Mouse (Mus musculus) heart, embryonic 12.5 days (tissue): ENCODE results near the gene Hoxb7. TPM values are rescaled to one million over a fixed set of nuclear protein-coding genes. Genes with fewer than 3 reads are reported as not detected.

Experiments used
- ATAC-seq: fragments of 200-750 bp; cut with Nextera tagmentation; 2 replicates; pipeline ENCODE4 v1.8.0; 2017; ENCODE audit warnings: moderate TSS enrichment, moderate library complexity; ENCODE audit not compliant: insufficient number of reproducible peaks, low FRiP score
- H3K27ac ChIP-seq: fragments of 300-500 bp; sonication (generic); 2 replicates; pipeline ENCODE4 v1.5.1; 2016; ENCODE audit warnings: mild to moderate bottlenecking, moderate library complexity; ENCODE audit not compliant: poor library complexity, severe bottlenecking
- H3K27me3 ChIP-seq: fragments of 300-500 bp; sonication (generic); replicated peaks from 2 replicates; pipeline ENCODE4 v1.6.1; 2016; ENCODE audit warnings: mild to moderate bottlenecking, moderate library complexity
- H3K36me3 ChIP-seq: fragments of 300-500 bp; sonication (generic); 2 replicates; pipeline ENCODE4 v1.6.1; 2016; ENCODE audit warnings: mild to moderate bottlenecking, moderate library complexity
- H3K4me1 ChIP-seq: fragments of 300-500 bp; sonication (generic); replicated peaks from 2 replicates; pipeline ENCODE4 v1.6.1; 2016; ENCODE audit warnings: mild to moderate bottlenecking
- H3K4me2 ChIP-seq: fragments of 300-500 bp; sonication (generic); 2 replicates; pipeline ENCODE4 v1.6.1; 2016; ENCODE audit warnings: mild to moderate bottlenecking, moderate library complexity
- H3K4me3 ChIP-seq: fragments of 300-500 bp; sonication (generic); 2 replicates; pipeline ENCODE4 v1.5.1; 2016; ENCODE audit warnings: mild to moderate bottlenecking
- H3K9ac ChIP-seq: fragments of 300-500 bp; sonication (generic); 2 replicates; pipeline ENCODE4 v1.6.1; 2016; ENCODE audit warnings: mild to moderate bottlenecking, moderate library complexity
- H3K9me3 ChIP-seq: fragments of 300-500 bp; sonication (generic); replicated peaks from 2 replicates; pipeline ENCODE4 v1.6.1; 2016; ENCODE audit warnings: mild to moderate bottlenecking, moderate library complexity
- WGBS: fragments of 180-500 bp; shearing (Covaris S2); methylation state at CpG from one replicate; pipeline ENCODE4 v1.1.7; 2016; 5-methylcytosine and 5-hydroxymethylcytosine counted together
- polyA plus RNA-seq: library from polyadenylated mRNA; unstranded; fragments of >200 nt; fragmentation: Nextera tagmentation; extraction: Ambion mirVana; gene quantifications from 2 replicates; pipeline ENCODE4 v1.2.1, GENCODE M21; 2016

The Hoxb7 gene
- polyA plus RNA-seq, 1 experiment from 2014 or later, result 0.22 TPM

DNA sequence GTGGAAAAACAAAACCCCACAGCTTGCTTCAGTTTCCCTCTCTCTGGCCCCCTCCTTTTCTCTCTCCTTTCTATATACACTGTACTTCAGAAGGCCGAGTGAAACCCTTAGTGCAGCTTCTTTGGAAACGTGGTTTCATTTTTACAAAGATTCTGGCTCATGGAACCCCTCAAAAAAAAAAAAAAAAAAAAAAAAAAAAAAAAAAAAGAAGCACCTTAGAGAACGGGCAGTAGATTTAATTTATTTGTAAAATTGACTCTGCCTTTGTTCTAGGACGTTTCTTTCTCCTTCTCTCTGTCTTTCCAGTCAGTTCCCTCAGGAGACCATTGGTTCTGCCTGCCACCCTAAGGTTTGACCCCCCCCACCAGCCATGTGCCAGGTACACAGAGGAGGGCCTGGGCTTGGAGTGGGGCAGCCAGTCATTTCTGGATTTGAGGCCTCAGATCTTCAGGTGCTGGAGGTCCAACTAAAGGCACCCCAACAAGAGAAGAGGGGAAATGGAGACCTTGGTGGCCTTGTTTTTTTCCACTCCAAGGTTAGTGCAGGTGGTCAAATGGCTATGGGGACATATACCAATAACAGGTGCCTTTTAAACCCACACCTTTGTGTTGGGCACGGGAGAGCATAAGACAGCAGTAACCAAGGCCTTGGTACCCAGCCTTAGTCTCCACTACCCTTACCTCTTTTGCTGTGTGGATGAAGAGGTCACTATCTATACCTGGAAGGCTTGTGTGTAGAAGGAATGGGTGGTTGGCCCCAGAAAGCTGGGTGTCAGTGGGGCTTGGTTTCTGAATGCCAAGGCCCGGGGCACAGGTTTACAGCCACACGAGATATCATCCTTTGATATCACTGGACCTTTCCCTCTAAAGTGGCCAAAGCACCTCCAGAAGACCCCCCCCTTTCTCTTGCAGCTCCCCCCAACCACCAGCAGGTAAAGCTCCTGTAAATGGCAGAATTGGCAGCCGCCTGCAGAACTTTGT lies 5.7 kb upstream of the Hoxb7 start:
- ATAC-seq, result no peak
- H3K36me3 ChIP-seq, result no peaks in the 10 kb centered on the region
- peaks cover 18% of the 10 kb centered on the region for H3K4me1 ChIP-seq
- WGBS, result 12% methylated on average over 8 of the region's 8 CpGs
- H3K27me3 ChIP-seq, result peaks cover 93% of the 10 kb centered on the region
- no peak overlapping the region for H3K4me3 ChIP-seq
- H3K27ac ChIP-seq, result no peak overlapping the region
- no peak overlapping the region for H3K9ac ChIP-seq
- H3K4me2 ChIP-seq, result no peak overlapping the region
- no peaks in the 10 kb centered on the region for H3K9me3 ChIP-seq

DNA sequence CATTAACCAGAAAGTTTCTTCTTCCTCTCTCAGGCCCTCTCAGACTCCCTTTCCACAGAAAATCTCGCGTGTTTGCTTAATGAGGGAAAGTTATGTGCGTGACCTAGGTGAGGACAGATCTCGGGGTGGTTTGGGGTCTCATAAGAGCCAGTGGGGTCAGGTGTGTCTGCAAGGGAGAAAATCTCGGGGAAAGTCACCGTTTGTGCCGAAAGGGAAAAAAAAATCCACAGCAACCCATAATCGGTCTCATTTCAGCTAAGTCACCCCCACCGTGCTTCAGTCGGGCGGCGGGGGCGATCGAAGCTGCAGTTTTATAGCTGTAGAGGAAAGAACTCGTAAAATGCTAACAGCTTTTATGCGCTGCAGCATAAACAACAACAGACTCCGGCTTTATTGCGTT lies 5.0 kb upstream of the Hoxb7 start:
- WGBS, result 5% methylated on average over 18 of the region's 18 CpGs
- ATAC-seq, result no peak
- Histone ChIP-seq H3K36me3 (no peaks in the 10 kb centered on the region), H3K4me3 (no peak overlapping the region), H3K9me3 (no peaks in the 10 kb centered on the region), H3K4me1 (peaks cover 22% of the 10 kb centered on the region), H3K9ac (no peak overlapping the region), H3K27me3 (peaks cover 93% of the 10 kb centered on the region), H3K27ac (no peak overlapping the region), H3K4me2 (no peak overlapping the region)

DNA sequence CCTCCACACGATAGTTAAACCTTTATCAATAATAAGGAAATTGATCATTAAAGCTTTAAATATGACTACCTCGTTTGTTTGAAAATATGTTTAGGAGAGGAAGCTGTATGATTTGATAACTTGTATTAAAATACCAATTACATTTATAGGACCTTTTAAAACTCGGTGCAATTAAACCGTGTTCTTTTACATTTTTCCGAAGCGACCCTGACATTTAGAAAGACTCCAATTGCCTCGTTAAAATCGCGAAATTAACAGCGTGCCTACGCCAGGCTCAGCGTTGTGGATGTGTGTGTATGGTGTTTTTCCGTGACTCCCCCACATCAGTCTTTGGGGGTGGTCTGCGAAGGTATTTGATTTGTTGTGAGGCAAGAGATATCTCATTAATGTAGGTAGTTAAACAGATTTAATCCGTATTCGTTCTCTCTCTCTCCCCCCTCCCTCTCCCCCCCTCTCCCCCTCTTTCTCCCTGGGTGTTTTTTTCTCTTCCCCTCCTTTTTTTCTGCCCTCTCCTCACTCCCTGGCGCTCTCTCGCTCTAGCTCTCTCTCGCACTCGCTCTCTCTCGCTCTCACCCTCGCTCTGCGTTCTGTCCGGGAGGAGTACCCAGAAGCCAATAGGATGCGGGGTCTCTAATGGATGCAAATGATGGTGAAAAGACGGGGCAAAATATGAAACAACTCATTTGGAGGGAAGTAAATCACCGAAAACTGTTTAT lies 4.4 kb upstream of the Hoxb7 start, which contains the start of gene Hoxb8:
Hoxb8 (plus strand) TSS at position 51 of the 716 bp plus-strand sequence.
- H3K4me2 ChIP-seq, result no peak within 1 kb of the TSS
- H3K4me3 ChIP-seq, result no peak within 1 kb of the TSS
- no peaks in the 10 kb centered on the region for H3K9me3 ChIP-seq
- no peaks in the 10 kb centered on the region for H3K36me3 ChIP-seq
- H3K27me3 ChIP-seq, result peaks cover 93% of the 10 kb centered on the region
- ATAC-seq, result no peak
- H3K9ac ChIP-seq, result no peak within 1 kb of the TSS
- 1% methylated on average over 27 of the region's 27 CpGs for WGBS
- H3K27ac ChIP-seq, result no peak within 1 kb of the TSS
- H3K4me1 ChIP-seq, result peaks cover 28% of the 10 kb centered on the region

DNA sequence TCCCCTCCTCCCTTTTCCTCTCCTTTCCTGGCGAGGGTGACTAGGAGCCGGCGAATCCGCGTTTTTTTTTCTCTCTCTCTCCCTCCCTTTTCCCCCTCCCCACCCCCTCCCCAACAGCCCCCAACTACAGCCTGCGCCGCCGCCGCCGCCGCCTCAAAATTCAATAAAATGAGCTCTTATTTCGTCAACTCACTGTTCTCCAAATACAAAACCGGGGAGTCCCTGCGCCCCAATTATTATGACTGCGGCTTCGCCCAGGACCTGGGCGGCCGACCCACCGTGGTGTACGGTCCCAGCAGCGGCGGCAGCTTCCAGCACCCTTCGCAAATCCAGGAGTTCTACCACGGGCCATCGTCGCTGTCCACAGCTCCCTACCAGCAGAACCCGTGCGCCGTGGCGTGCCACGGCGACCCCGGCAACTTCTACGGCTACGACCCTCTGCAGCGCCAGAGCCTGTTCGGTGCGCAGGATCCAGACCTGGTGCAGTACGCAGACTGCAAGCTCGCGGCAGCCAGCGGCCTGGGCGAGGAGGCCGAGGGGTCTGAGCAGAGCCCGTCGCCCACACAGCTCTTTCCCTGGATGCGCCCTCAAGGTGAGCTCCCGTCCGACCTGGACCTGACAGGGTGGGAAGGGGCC lies 3.5 kb upstream of the Hoxb7 start:
- Histone ChIP-seq H3K27me3 (peaks cover 93% of the 10 kb centered on the region), H3K9me3 (no peaks in the 10 kb centered on the region), H3K4me2 (no peak overlapping the region), H3K36me3 (no peaks in the 10 kb centered on the region), H3K4me3 (no peak overlapping the region), H3K9ac (no peak overlapping the region), H3K27ac (no peak overlapping the region), H3K4me1 (peaks cover 30% of the 10 kb centered on the region)
- 0 out of 2 replicates have a peak, but pooled peaks have one; percentile 22 for ATAC-seq
- WGBS, result under 1% methylated on average over 46 of the region's 49 CpGs

DNA sequence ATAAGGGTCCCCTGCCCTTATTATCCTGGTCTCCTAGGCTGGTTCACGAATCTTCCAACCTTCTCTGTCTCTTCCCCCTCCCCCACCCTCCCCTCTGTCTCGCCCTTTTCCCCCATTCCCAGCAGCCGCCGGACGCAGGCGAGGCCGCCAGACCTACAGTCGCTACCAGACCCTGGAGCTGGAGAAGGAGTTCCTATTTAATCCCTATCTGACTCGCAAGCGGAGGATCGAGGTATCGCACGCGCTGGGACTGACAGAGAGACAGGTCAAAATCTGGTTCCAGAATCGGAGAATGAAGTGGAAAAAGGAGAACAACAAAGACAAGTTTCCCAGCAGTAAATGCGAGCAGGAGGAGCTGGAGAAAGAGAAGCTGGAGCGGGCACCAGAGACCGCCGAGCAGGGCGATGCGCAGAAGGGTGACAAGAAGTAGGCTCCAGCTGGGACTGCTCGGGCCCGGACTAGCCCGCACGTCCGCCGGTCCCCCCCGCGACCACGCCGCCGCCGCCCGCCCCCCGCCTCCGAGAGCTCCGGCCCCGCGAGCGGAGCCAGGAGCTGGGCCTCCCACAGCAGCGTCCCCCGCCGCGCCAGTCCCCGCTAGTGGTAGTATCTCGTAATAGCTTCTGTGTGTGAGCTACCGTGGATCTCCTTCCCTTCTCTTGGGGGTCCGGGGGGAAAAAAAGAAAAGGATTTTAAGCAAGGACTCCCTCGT lies 2.2 kb upstream of the Hoxb7 start:
- peak overlapping the region; percentile 40 for H3K4me3 ChIP-seq
- H3K36me3 ChIP-seq, result no peaks in the 10 kb centered on the region
- H3K27me3 ChIP-seq, result peaks cover 97% of the 10 kb centered on the region
- ATAC-seq, result 0 out of 2 replicates have a peak, but pooled peaks have one; percentile 33
- whole genome bisulfite sequencing, result under 1% methylated on average over 43 of the region's 49 CpGs
- H3K9ac ChIP-seq, result no peak overlapping the region
- H3K4me2 ChIP-seq, result peak overlapping the region; percentile 70
- no peaks in the 10 kb centered on the region for H3K9me3 ChIP-seq
- H3K27ac ChIP-seq, result no peak overlapping the region
- peaks cover 30% of the 10 kb centered on the region for H3K4me1 ChIP-seq

DNA sequence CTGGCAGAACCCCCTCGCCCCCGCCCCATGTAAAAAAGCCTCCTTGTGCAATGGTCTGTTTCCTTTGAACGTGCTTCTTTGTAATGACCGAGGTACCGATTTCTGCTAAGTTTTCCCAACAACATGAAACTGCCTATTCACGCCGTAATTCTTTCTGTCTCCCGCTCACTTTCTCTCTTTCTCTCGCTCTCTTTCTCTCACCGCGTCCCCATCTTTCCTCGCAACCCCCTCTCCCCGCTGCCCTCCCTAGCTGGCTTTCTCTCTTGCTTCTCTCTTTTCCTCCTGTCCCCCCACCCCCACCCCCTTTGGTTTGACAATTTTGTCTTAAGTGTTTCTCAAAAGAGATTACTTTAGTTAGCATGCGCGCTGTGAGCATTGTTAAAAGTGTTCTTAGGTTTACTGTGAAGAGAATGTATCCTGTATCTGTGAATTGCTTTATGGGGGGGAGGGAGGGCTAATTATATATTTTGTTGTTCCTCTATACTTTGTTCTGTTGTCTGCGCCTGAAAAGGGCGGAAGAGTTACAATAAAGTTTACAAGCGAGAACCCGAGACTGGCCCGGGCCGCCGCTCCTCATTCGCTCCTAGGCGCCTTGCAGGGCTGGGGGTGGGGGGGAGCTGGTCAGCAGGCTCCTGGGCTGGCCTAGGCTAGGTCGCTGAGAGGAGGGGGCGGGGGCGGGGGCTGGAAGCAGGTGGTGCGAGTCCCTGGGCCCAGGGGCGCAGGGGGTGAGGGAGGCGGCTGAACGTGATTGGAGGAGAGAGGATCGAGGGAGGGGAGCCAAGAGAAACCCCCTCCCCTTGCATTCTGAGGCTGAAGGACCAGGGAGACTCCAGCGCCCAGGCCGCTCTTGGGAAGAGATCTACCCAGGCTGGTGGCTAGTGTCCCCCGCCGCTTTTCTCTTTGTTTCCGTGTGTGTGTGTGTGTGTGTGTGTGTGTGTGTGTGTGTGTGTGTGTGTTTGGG lies 1.4 kb upstream of the Hoxb7 start:
- under 1% methylated on average over 34 of the region's 37 CpGs for WGBS
- Histone ChIP-seq H3K27ac (no peak overlapping the region), H3K9ac (no peak overlapping the region), H3K4me3 (peak overlapping the region; percentile 40), H3K4me2 (peak overlapping the region; percentile 70), H3K36me3 (no peaks in the 10 kb centered on the region), H3K4me1 (peaks cover 30% of the 10 kb centered on the region), H3K9me3 (no peaks in the 10 kb centered on the region), H3K27me3 (peaks cover 97% of the 10 kb centered on the region)
- ATAC-seq, result no peak

DNA sequence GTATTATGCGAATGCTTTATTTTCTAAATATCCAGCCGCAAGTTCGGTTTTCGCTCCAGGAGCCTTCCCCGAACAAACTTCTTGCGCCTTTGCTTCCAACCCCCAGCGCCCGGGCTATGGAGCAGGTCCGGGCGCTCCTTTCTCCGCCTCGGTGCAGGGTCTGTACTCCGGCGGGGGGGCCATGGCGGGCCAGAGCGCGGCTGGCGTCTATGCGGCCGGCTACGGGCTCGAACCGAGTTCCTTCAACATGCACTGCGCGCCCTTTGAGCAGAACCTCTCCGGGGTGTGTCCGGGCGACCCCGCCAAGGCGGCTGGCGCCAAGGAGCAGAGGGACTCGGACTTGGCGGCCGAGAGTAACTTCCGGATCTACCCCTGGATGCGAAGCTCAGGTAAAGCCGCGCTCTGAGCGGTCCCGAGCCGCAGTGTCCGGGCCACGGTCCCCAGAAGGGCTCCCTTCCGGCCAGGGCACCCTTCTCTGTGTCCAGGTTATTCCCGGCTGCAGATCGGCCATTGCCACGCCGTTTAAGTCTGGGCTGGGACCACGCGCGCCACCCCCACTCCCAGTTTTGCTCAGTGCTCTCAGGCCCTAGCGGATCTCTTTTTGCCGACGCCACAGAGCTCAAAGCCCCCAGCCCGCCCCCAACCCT lies 439 bp downstream of the Hoxb7 start:
- H3K4me2 ChIP-seq, result peak overlapping the region; percentile 42
- under 1% methylated on average over 55 of the region's 55 CpGs for WGBS
- no peak for ATAC-seq
- no peaks in the 10 kb centered on the region for H3K36me3 ChIP-seq
- no peak overlapping the region for H3K27ac ChIP-seq
- H3K9ac ChIP-seq, result no peak overlapping the region
- H3K4me3 ChIP-seq, result peak overlapping the region; percentile 15
- no peaks in the 10 kb centered on the region for H3K9me3 ChIP-seq
- peaks cover 30% of the 10 kb centered on the region for H3K4me1 ChIP-seq
- peaks cover 97% of the 10 kb centered on the region for H3K27me3 ChIP-seq

DNA sequence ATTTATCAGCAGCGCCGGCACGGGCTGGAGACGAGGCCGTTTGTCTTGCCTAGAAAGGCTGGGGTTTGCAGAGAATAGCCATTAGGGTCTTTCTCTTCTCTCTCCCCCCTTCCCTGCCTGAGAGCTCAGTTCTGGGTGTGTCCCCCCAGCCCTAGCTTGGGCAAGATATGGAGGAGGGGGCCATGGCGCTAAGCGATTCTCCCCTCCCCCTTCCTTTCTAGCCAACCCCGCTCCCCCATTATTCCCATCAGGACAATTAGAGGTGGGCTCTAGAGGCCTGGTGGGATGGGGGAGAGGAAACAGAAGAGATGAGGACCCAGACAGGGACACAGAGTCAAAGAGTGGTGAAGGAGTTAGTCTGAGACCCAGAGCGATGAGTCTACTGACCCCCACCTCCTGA lies 988 bp downstream of the Hoxb7 start:
- Histone ChIP-seq H3K27ac (no peak overlapping the region), H3K4me1 (peaks cover 30% of the 10 kb centered on the region), H3K27me3 (peaks cover 97% of the 10 kb centered on the region), H3K36me3 (no peaks in the 10 kb centered on the region), H3K4me3 (0 out of 2 replicates have a peak overlapping the region, but pooled peaks have one; percentile 15), H3K9ac (no peak overlapping the region), H3K9me3 (no peaks in the 10 kb centered on the region), H3K4me2 (no peak overlapping the region)
- ATAC-seq, result no peak
- WGBS, result 2% methylated on average over 9 of the region's 9 CpGs

DNA sequence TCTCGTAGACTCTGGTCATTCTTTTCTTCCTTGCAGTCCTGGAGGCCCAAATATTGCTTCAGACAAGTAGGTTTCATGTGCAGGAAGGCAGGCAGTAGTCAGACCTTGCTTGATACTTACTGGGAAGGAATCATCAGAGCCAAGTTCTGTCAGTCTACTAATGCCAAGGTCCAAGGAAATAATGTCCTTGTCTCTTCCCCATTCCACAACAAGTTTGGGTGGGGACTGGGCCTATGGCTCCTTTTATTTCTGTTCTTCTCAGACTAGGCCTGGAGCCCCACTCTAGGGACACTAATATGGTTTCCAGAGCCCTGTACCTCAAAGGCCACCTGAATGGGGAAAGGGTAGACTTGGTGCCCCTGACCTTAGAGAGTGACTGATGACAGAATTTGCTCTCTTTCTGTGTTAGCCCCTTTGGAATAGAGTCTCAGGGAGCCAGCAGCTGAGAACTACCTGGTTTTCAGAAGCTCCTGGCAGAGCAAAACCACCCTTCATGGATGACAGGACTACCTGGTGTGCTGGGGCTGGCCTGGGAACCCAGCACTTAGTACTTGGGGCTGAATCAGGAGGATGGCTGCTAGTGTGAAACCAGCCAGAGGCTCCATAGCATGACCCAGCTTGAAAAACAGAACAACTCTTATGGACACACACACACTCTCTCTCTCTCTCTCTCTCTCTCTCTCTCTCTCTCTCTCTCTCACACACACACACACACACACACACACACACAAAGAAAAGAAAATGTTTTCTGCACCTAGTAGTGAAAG lies 2.2 kb downstream of the Hoxb7 start:
- ATAC-seq, result no peak
- Histone ChIP-seq H3K36me3 (no peaks in the 10 kb centered on the region), H3K4me3 (no peak overlapping the region), H3K9ac (no peak overlapping the region), H3K4me2 (no peak overlapping the region), H3K27ac (no peak overlapping the region), H3K27me3 (peaks cover 97% of the 10 kb centered on the region), H3K4me1 (peaks cover 30% of the 10 kb centered on the region), H3K9me3 (no peaks in the 10 kb centered on the region)
- 8% methylated on average over 1 of the region's 1 CpGs for WGBS
